Mouse (Mus musculus): ENCODE results near the gene Rflna.
A peak's percentile ranks its signal among the peaks of the same experiment; 100 is the strongest.

The Rflna gene

DNA sequence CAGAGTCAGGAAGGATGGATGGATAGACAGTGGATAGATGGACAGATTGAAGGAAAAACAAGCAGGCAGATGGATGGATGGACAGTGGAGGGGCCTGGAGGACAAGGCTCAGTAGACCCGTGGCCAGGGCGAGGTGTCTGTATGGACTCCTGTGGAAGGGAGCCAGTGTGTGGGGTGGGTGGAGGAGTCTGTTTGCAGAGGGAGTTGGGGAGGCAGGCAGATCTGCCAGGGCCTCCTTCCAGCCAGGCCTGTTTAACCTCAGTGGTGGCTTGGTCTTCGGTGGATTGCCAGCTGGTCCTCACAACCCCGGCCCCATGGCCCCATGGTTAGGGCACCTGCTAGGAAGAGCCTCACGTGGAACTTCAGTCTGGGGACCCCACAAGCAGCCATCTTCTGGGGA, 3.9 kb downstream of the Rflna start:
- no peak for DNase-seq

DNA sequence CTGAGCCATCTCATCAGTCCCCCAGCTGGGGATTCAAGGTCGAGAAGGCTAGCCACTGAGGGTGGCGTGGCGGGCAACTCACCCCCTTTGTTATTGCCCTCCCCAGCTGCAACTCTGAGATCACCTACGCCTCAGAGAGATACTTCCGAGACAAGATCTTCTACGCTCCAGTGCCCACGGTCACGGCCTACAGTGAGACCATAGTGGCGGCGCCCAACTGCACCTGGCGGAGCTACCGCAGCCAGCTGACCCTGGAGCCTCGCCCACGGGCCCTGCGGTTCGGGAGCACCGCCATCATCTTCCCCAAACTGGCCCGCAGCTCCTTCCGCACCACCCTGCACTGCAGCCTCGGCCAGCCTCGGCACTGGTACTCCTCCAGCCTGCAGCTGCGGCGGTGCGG, 8.1 kb downstream of the Rflna start:
- DNase-seq, result no peak

DNA sequence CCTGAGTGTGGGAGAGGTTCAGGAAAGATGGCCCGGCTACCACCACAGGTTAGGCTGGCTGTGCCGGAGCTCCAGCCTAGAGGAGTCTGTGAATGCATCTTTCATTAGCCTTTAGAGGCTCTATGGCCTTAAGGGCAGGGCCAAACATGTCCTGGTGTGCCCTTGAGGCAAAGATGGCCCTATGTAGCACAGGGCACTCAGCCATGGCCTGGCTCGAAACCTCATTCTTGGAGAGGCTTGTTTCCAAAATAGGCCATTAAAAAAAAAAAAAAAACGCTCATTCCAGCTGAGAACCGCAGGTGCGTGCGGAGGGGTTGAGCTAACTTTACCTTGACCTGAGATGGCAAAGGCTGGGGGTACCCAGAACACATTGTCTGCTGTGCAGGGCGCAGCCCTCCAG, 8.6 kb downstream of the Rflna start:
- DNase-seq, result no peak

DNA sequence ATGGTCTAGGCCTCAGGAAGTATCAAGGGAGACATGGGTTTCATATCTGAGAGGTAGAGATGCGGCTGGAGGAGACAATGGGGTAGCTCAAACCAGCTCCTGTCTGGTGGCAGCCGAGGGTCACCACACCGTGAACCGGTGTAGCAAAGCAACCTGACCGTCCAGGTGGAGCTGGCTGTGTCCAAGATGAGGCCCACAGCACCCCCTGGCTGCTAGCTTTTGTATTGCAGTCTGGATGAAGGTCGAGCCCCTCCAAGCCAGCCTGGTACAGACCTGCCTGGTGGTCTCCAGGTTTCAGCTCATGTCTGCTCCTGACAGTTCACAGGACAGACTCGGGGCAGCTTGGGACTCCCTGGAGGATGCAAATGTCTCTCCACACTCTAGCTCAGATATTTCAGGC, 11.5 kb downstream of the Rflna start:
- DNase-seq, result no peak

DNA sequence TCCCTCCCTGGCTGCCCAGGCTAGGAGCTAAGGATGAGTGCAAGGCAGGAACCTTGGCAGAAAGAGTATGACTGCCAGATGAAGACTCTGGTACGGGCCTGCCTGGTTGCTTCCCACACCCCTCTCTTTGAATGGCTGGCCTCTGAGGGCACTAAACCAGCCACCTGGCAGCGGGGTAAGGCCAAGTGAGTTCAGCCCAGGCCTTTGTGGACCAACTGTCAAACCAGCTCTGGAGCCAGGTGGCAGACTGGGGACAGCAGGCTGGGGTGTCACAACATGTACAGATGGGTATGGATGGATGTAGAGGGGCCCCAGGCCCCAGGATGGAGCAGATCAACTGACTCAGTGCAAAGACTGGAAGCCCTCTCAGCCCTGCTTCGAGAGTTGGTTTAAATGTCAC, 12.0 kb downstream of the Rflna start:
- no peak for DNase-seq

DNA sequence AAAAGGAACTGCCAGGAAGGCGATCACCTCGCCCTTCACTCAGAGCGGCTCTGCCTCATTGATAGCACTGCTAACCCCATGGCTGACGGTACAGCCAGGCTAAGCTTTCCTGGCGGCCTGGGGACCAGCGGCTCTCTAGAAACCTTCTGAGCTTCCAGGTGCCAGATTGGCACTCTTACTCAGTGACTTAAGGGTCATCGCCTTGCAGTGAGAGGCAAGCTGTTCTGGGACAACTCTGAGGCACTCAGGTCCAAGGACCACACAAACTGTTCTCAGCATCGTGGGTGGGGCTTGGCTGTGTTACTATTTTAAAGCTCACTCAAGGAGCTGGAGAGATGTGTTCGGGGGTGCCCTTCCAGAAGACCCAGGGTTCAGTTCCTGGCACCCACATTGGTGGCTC, 12.6 kb downstream of the Rflna start:
- DNase-seq, result no peak

DNA sequence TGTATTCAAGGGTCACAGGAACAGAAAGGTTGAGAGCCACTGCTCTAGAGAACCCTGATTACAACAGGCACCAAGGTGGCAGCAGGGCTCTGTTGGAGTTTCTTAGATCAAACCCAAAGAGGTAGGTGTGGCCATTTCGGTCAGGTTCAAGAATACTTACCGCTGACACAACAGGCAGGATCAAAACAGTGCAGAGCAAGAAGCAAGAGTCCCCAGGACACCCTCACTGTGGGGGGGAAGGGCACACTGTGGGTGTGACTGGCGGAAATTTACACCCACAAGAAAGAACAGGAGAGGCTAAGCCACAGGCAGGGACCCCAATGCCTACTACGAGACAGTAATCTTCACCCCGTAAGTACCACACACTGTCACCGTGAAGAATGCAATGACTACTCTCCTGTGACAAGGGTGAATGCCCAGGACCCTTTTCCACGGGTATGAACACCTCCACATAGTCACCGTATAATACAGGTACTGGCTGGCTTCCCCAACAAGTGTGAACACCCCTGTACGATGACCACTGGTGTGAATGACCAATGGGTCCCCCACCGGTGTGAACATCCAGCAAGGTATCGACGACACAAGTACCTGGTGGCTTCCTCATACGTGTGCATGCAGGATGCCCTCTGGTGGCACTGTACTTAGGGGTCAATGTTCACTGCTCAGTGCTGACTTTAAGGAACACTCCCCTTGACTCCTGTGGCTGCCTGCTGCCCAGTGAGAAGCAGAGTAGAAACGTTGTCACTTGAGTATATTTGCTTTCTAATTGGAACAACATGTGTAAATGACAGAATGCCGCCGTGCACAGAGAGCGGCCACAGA, 13.6 kb downstream of the Rflna start:
- no peak for DNase-seq

DNA sequence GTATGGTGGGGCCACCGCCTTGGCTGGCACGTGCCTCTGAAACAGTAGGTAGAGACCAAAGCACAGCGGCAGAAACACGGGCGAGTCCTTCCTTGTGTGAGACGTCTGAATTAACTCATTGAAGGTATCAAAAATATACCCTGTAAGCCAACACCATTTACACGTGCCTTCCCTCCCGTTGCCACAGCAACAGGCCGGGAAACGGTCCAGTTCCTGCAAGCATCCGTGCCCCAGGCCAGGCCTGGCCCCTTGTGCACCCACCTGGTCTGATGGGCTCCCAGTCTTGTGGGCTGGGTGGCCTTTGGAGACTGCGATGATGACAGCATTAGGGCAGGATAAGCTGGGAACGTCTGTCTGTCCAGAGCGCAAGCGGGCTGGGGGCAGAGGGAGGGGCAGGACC, 14.3 kb downstream of the Rflna start:
- DNase-seq, result no peak

DNA sequence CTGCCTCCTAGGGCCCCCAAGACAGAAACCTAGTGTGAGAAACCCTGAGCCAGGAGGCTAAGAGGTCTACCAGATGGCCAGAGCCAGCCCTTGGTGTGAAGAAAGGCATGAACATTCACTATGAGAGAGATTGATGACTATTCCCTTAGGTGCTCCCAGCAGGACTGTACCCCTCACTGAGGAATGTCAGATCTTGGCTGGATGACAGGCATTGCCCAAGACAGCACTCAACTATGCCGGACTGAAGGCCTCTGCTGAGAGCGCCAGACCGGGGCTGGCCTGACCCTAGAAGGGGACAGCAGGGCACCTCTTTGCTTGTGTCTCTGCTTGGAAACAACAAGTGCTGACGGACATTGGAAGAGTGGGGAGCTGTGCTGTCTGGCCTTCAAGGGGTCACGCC, 16.1 kb downstream of the Rflna start:
- no peak for DNase-seq

DNA sequence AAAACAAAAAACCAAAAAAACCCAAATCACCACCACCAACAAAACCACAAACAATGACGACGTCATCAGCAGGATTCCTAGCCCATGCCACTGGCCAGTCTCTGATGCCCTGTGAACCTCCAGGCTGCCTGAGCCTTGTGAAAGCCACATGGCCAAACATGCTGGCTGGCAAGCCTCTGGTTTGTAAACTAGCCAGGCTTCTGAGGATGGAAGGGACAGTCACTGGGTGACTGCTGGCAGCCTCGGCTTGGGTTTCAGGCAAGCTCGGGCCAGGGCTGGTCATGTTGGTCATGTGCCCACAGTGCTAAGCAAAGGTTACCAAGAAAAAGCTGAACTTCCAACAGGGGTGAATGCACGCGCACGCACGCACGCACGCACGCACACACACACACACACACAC, 18.3 kb downstream of the Rflna start:
- peak; percentile 48 for DNase-seq

DNA sequence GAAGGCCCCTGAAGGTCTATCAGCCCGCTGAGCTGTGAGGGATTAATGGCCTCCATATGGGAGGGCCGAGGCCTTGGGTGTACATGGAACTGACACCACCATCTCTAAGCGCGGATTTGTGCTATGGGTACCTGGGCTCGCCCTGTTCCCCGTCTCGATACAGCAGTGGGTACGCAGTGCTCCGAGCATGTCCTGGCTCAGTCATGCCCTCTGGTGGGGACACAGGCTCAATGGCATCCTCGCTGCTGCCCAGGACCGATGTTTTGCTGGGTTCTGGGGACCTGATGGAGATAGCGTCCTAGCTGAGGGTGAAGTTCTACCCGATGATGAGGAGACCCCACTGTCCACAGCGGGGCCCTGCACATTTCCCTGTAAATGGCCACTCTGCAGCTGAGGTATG, 21.0 kb downstream of the Rflna start:
- no peak for DNase-seq

DNA sequence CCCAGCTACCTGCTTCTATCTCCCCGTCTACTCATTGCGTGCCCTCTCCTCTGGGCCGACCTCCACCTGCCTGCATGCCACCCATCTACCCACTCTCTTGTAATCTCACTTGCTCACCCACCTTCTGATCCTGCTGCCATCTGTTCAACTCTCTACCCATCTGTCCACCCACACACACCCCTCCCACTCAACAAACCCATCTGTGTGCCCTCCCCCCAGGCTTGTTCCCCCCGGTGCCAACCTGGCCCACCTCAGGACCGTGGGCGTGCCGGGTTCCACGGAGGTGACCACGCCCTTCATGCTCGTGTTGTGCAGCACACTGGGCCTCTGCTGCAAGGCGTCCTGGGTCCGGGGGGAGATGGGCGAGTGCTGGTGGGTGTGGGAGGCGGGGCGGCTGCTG, 25.4 kb downstream of the Rflna start:
- no peak for DNase-seq

DNA sequence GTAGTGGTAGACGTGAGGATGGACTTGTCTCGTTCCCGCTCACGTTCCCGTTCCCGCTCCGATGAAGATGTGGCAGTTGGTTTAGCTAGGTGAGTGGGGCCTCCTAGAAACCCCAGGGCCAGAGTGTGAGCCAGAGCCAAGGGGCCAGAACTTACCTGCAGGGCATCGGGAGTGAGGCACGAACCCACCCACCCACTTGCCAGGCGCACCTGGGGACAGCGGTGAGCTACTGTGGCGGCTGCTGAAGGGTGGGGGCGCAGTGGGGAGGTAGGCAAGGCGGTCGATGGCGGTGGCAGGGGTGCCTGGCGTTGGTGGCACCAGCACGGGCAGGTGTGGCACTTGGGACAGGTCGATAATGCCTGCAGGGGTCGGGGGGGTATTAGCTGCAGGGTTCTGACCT, 25.9 kb downstream of the Rflna start:
- DNase-seq, result no peak

DNA sequence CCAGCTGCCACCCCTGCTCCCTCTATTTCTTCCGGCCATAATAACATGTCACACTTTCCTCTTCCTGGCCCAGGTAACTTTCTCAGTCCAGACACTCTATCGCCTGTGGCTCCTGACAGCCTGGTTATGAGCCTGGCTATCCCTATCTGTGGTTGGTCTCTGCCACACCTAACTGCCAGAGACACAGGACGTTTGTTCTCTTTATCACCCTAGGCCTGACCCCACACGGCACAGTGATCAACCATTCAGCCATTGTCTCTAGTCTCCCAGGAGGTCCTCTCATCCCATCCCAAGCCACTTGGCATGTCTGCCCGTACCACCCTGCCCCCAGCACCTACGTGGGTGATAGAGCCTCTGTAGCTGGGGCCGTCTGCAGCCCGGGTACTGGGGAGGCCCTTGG, 33.5 kb downstream of the Rflna start:
- DNase-seq, result no peak

DNA sequence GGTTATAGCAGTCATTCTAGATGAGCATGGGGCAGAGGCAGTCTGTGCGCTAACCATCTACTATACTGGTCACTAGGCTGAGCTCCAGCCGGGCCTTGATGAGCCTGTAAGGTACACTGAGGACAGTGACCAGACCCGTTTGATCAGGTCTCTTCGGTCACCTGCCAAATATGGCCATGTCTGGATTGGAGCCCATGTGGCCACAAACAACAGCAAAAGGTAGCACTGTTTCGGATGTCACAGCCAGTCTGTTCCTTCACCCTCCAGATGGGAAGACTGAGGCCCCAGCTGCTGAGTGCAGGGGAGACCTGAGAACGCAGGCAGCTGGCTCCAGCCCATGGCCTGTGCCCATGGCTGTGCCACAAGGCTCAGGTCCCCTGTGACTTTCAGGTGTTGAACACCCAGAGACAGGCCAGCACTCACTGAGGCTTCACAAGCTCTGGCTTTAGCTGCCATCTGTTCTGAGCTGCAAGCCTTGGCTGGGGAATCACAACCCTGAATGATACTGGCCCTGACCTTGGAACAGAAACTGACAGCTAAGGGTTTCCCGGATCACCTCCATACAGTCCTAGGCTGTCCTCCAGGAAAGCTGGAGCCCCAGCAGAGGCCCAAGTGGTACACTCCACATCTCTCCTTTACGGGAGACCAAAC, 36.5 kb downstream of the Rflna start:
- DNase-seq, result no peak

DNA sequence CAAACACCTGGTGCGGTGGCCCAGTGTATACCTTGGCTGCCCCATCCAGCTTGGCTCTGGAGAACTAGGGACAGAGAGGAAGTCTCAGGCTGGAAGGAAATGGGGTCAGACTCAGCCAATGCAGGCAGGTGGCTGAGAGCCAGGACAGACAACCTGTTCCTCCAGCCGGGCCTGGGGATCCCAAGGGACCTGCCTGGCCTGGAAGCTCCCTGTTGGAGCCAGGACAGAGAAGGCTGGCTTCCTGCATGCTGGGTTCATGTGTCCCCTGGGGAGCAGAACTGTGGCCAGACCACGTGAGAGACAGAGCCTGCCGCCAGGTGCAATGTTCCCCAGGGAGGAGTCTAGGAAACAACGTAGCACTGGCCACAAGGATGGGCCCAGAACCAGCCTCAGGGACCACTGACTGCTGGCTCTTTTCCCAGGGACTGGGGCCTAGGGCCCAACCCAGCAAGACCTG, 37.1 kb downstream of the Rflna start:
- DNase-seq, result no peak

DNA sequence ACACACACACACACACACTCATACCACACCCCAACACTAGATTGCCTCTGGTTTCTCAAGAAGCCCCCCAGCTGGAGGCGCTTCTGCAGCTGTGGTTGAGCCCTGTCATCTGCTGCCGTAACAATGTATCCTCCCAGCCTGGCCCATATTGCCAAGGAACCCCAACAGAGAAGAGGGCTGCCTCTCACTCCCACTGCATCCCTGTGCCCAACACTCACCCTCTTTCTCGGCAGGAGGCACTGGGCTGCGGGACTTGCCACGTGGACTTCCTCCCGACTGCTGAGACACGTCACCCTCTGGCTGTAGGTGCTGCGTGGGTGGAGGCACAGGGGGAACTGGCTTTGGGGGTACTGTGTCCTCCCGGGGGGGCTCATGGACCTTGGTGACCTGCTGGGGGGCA, 38.6 kb downstream of the Rflna start:
- peak; percentile 66 for DNase-seq

DNA sequence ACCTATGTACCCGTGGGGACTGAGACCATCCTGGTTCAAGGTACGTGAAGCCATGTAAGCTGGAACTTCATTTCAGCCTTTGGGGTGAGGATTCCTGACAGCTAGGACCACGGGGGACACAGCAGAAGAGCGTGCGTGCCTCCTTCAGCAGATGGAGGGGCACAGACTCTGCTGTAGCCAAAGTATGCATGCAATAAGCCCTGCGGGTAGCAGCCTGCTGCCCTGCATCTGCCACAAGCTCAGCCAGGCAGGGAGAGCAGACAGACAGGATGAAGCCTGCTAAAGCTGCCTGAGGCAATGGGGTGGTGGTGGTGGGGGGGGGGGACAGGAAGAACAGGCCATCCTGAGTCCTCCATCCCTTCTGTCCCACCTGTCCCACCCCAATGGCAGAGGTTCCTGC, 40.4 kb downstream of the Rflna start:
- DNase-seq, result no peak

DNA sequence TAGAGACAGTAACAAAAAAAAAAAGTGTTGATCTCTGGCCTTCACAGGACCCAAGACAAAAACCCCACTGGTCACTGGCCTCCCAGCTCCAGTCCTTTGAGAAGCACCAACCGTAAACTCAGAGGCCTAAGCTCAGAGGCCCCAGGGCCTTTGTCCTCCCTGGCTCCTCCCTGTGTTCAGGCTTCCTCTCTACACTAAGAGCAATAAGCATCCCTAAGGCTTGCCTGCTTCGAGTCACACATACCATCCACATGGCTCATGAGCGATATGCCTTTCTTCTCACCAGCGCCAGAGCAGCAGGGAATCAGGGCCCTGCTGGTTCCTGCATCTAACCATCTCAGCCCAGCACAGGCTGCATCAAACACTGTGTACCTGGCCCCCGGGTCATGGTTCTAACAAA, 42.2 kb downstream of the Rflna start:
- DNase-seq, result no peak

DNA sequence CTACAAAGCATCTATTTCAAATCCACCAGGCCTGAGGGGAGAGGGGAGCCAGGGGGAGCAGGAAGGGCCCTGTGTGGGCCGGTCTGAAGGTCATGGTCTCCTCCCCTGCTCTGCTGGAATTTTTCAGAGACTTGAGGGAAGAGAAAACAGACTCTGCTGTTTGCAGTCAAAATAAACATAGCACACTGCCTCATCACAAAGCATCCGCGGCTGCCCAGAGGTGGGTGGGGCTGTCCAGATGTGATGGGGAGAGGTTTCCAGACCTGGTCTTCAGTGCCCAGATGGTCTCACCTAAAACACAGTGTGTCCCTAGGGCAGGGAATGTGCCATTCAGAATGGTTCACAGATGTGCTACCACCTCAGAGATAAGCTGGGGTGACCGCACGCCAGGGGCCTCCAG, 43.4 kb downstream of the Rflna start:
- DNase-seq, result no peak

DNA sequence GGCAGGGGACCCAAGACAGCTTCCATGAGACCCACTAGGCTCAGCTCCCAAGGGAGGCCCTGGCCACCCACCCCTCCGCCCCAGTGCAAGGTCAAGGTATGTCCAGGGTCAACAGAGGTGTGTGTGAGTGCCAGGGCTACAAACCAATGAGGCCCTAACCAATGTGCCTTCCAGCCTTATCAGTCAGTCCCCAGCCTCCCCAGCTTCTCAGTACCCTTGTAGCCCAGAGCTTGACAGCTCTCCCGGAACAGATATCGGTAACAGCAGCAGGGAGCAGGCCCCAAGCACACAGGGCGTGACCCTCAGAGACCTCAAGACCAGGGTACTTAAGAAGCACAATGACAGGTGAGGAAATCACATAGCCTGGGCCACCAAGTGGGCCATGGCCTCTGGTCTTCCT, 46.5 kb downstream of the Rflna start:
- no peak for DNase-seq

DNA sequence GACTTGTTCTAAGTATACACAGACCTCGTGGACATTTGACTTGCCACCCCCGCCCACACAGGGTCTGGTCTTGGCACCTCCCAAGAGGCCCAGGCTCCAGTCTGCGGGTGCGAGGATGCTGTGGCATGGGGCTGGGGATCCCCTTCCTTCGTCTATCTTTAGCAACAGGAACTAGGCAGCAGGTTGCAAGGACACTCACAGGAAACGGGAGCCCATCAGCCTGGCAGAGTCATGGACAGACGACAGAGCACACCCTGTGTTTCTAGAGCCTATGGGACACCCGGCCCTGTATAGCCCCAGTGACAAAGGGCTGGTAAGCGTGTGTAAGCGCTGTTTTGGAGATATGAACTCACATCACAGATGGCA, 49.2 kb downstream of the Rflna start:
- DNase-seq, result no peak

DNA sequence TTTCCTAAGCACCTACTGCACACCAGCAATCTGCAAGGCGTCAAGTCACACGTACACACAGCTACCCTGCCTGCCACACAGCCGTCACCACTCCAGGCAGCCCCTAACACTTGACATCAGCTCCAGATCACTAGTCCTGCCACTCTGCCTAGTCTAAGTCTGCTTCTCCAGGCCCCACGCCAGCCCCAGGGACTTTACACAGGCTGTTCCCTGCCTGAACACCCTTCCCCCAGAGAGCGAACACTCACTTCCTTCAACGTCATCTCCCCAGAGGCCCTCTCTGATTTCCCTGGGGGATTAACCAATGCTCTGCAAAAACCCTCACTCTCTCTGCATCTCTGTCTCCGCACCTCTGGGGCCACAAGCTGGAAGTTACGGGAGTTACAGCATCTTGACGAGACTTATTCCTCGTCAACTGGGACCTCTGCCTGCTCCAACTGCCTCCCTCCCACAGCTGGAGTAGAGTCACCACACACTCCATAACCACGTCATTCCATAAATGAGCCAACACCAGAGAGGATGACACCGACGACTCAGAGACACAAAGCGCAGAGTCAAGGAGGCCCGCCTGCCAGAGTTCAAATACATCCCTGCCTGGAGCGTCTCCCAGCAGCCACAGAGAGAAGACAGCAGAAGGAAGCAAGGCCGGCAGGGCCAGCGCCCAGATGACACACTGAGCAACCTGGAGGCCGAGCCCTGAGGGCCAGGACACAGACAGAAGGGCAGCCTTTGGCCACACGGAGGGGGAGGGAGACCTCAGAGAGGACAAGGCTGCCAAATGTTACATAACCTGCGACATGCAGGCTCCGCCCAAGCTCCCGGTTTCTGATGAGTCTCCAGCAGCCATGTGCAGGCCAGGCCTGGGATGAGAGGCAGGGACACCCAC, 49.8 kb downstream of the Rflna start:
- DNase-seq, result peak; percentile 60

DNA sequence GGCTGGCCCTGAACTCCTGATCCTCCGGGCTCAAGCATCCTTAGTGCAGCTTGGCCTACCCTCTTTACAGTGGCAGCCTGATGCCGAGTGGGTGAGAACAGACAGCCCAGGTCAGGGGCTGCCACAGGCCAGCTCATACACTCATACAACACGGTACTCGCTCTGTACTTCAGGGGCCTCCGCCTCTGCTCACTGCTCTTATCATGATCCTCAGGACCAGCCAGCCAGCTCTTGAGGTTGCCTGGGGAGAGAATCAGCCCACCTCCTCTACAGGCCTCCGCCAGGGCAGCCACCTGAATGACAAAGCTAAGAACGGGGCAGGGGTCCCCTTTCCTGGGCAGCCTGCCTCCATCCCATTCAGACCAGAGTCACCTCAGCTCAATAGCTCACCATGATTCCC, 50.6 kb downstream of the Rflna start:
- no peak for DNase-seq
